Mouse (Mus musculus): ENCODE data around the gene Elp4. TPM values are rescaled to one million over a fixed set of nuclear protein-coding genes. Genes with fewer than 3 reads are reported as not detected.

The Elp4 gene
- polyA plus RNA-seq, 1 experiment from 2014 or later, result 44.4 TPM

GRCm38 (mm10) chr2:105815170-105815569 lies 89.2 kb downstream of the Elp4 start:
- no peaks in the 10 kb centered on the region for H3K9me3 ChIP-seq (ENCODE audit: control insufficient read depth, low read length)
- no peaks in the 10 kb centered on the region for H3K4me1 ChIP-seq (ENCODE audit: control insufficient read depth, insufficient read depth, low read length)
- H3K4me3 ChIP-seq (ENCODE audit: low read length), result no peak overlapping the region
- ATAC-seq (ENCODE audit: low FRiP score, low TSS enrichment), result no peak
- no peak overlapping the region for H3K9ac ChIP-seq (ENCODE audit: low read depth, low read length)
- H3K4me2 ChIP-seq (replicated peaks; ENCODE audit: low read depth, low read length), result no peak overlapping the region
- H3K27me3 ChIP-seq (ENCODE audit: control insufficient read depth, insufficient read depth, low read length), result no peaks in the 10 kb centered on the region
- no peaks in the 10 kb centered on the region for H3K36me3 ChIP-seq (ENCODE audit: control insufficient read depth, insufficient read depth, low read length)
- 91% methylated on average over 3 of the region's 3 CpGs for WGBS
- H3K27ac ChIP-seq (ENCODE audit: low read depth, low read length), result no peak overlapping the region

GRCm38 (mm10) chr2:105813041-105813440 lies 91.3 kb downstream of the Elp4 start:
- no peaks in the 10 kb centered on the region for H3K36me3 ChIP-seq (ENCODE audit: control insufficient read depth, insufficient read depth, low read length)
- no peak overlapping the region for H3K9ac ChIP-seq (ENCODE audit: low read depth, low read length)
- no peaks in the 10 kb centered on the region for H3K4me1 ChIP-seq (ENCODE audit: control insufficient read depth, insufficient read depth, low read length)
- ATAC-seq (ENCODE audit: low FRiP score, low TSS enrichment), result no peak
- no peak overlapping the region for H3K27ac ChIP-seq (ENCODE audit: low read depth, low read length)
- no peaks in the 10 kb centered on the region for H3K27me3 ChIP-seq (ENCODE audit: control insufficient read depth, insufficient read depth, low read length)
- no peak overlapping the region for H3K4me2 ChIP-seq (replicated peaks; ENCODE audit: low read depth, low read length)
- WGBS, result 75% methylated on average over 3 of the region's 3 CpGs
- no peak overlapping the region for H3K4me3 ChIP-seq (ENCODE audit: low read length)
- H3K9me3 ChIP-seq (ENCODE audit: control insufficient read depth, low read length), result no peaks in the 10 kb centered on the region

- Histone ChIP-seq H3K27me3 (ENCODE audit: control insufficient read depth, insufficient read depth, low read length) (no peaks in the 10 kb centered on the region), H3K4me2 (replicated peaks; ENCODE audit: low read depth, low read length) (no peak overlapping the region), H3K4me1 (ENCODE audit: control insufficient read depth, insufficient read depth, low read length) (no peaks in the 10 kb centered on the region), H3K27ac (ENCODE audit: low read depth, low read length) (no peak overlapping the region), H3K4me3 (ENCODE audit: low read length) (no peak overlapping the region), H3K9ac (ENCODE audit: low read depth, low read length) (no peak overlapping the region), H3K36me3 (ENCODE audit: control insufficient read depth, insufficient read depth, low read length) (no peaks in the 10 kb centered on the region), H3K9me3 (ENCODE audit: control insufficient read depth, low read length) (no peaks in the 10 kb centered on the region)
- 88% methylated on average over 2 of the region's 2 CpGs for WGBS
- ATAC-seq (ENCODE audit: low FRiP score, low TSS enrichment), result no peak
Measured at GRCm38 (mm10) chr2:105810286-105810685, 94.1 kb downstream of the Elp4 start.

- Histone ChIP-seq H3K4me3 (ENCODE audit: low read length) (no peak overlapping the region), H3K9me3 (ENCODE audit: control insufficient read depth, low read length) (no peaks in the 10 kb centered on the region), H3K4me2 (replicated peaks; ENCODE audit: low read depth, low read length) (no peak overlapping the region), H3K4me1 (ENCODE audit: control insufficient read depth, insufficient read depth, low read length) (no peaks in the 10 kb centered on the region), H3K9ac (ENCODE audit: low read depth, low read length) (no peak overlapping the region), H3K27me3 (ENCODE audit: control insufficient read depth, insufficient read depth, low read length) (no peaks in the 10 kb centered on the region), H3K27ac (ENCODE audit: low read depth, low read length) (no peak overlapping the region), H3K36me3 (ENCODE audit: control insufficient read depth, insufficient read depth, low read length) (no peaks in the 10 kb centered on the region)
- ATAC-seq (ENCODE audit: low FRiP score, low TSS enrichment), result no peak
- WGBS, result 87% methylated on average over 2 of the region's 2 CpGs
Measured at GRCm38 (mm10) chr2:105806571-105806970, 97.8 kb downstream of the Elp4 start.

GRCm38 (mm10) chr2:105806047-105806446 lies 98.3 kb downstream of the Elp4 start:
- no peak for ATAC-seq (ENCODE audit: low FRiP score, low TSS enrichment)

GRCm38 (mm10) chr2:105805210-105805609 lies 99.2 kb downstream of the Elp4 start:
- H3K36me3 ChIP-seq (ENCODE audit: control insufficient read depth, insufficient read depth, low read length), result no peaks in the 10 kb centered on the region
- no peak overlapping the region for H3K4me2 ChIP-seq (replicated peaks; ENCODE audit: low read depth, low read length)
- H3K27me3 ChIP-seq (ENCODE audit: control insufficient read depth, insufficient read depth, low read length), result no peaks in the 10 kb centered on the region
- H3K4me3 ChIP-seq (ENCODE audit: low read length), result no peak overlapping the region
- no peaks in the 10 kb centered on the region for H3K9me3 ChIP-seq (ENCODE audit: control insufficient read depth, low read length)
- no peak for ATAC-seq (ENCODE audit: low FRiP score, low TSS enrichment)
- no peaks in the 10 kb centered on the region for H3K4me1 ChIP-seq (ENCODE audit: control insufficient read depth, insufficient read depth, low read length)
- no peak overlapping the region for H3K9ac ChIP-seq (ENCODE audit: low read depth, low read length)
- no peak overlapping the region for H3K27ac ChIP-seq (ENCODE audit: low read depth, low read length)

More at GRCm38 (mm10) chr2:105806047-105806446, 98.3 kb downstream of the Elp4 start:
- Histone ChIP-seq H3K36me3 (ENCODE audit: control insufficient read depth, insufficient read depth, low read length) (no peaks in the 10 kb centered on the region), H3K4me2 (replicated peaks; ENCODE audit: low read depth, low read length) (no peak overlapping the region), H3K9ac (ENCODE audit: low read depth, low read length) (no peak overlapping the region), H3K27ac (ENCODE audit: low read depth, low read length) (no peak overlapping the region), H3K4me1 (ENCODE audit: control insufficient read depth, insufficient read depth, low read length) (no peaks in the 10 kb centered on the region), H3K27me3 (ENCODE audit: control insufficient read depth, insufficient read depth, low read length) (no peaks in the 10 kb centered on the region), H3K4me3 (ENCODE audit: low read length) (no peak overlapping the region), H3K9me3 (ENCODE audit: control insufficient read depth, low read length) (no peaks in the 10 kb centered on the region)
- 94% methylated on average over 4 of the region's 4 CpGs for WGBS

GRCm38 (mm10) chr2:105804506-105804905 lies 99.9 kb downstream of the Elp4 start:
- no peak overlapping the region for H3K4me2 ChIP-seq (replicated peaks; ENCODE audit: low read depth, low read length)
- no peaks in the 10 kb centered on the region for H3K4me1 ChIP-seq (ENCODE audit: control insufficient read depth, insufficient read depth, low read length)
- no peaks in the 10 kb centered on the region for H3K36me3 ChIP-seq (ENCODE audit: control insufficient read depth, insufficient read depth, low read length)
- no peak overlapping the region for H3K9ac ChIP-seq (ENCODE audit: low read depth, low read length)
- no peak overlapping the region for H3K4me3 ChIP-seq (ENCODE audit: low read length)
- no peak overlapping the region for H3K27ac ChIP-seq (ENCODE audit: low read depth, low read length)
- no peaks in the 10 kb centered on the region for H3K27me3 ChIP-seq (ENCODE audit: control insufficient read depth, insufficient read depth, low read length)
- no peaks in the 10 kb centered on the region for H3K9me3 ChIP-seq (ENCODE audit: control insufficient read depth, low read length)
- no peak for ATAC-seq (ENCODE audit: low FRiP score, low TSS enrichment)
- WGBS, result 66% methylated on average over 10 of the region's 10 CpGs

GRCm38 (mm10) chr2:105803427-105803826 lies 100.9 kb downstream of the Elp4 start:
- H3K9ac ChIP-seq (ENCODE audit: low read depth, low read length), result no peak overlapping the region
- ATAC-seq (ENCODE audit: low FRiP score, low TSS enrichment), result no peak
- H3K27me3 ChIP-seq (ENCODE audit: control insufficient read depth, insufficient read depth, low read length), result no peaks in the 10 kb centered on the region
- no peaks in the 10 kb centered on the region for H3K36me3 ChIP-seq (ENCODE audit: control insufficient read depth, insufficient read depth, low read length)
- H3K4me2 ChIP-seq (replicated peaks; ENCODE audit: low read depth, low read length), result no peak overlapping the region
- H3K9me3 ChIP-seq (ENCODE audit: control insufficient read depth, low read length), result no peaks in the 10 kb centered on the region
- H3K4me1 ChIP-seq (ENCODE audit: control insufficient read depth, insufficient read depth, low read length), result no peaks in the 10 kb centered on the region
- H3K27ac ChIP-seq (ENCODE audit: low read depth, low read length), result no peak overlapping the region
- H3K4me3 ChIP-seq (ENCODE audit: low read length), result no peak overlapping the region
- WGBS, result 38% methylated on average over 5 of the region's 5 CpGs

GRCm38 (mm10) chr2:105802902-105803301 lies 101.5 kb downstream of the Elp4 start:
- Histone ChIP-seq H3K27ac (ENCODE audit: low read depth, low read length) (no peak overlapping the region), H3K27me3 (ENCODE audit: control insufficient read depth, insufficient read depth, low read length) (no peaks in the 10 kb centered on the region), H3K9ac (ENCODE audit: low read depth, low read length) (no peak overlapping the region), H3K4me2 (replicated peaks; ENCODE audit: low read depth, low read length) (no peak overlapping the region), H3K4me3 (ENCODE audit: low read length) (no peak overlapping the region), H3K9me3 (ENCODE audit: control insufficient read depth, low read length) (no peaks in the 10 kb centered on the region), H3K4me1 (ENCODE audit: control insufficient read depth, insufficient read depth, low read length) (no peaks in the 10 kb centered on the region), H3K36me3 (ENCODE audit: control insufficient read depth, insufficient read depth, low read length) (no peaks in the 10 kb centered on the region)
- 96% methylated on average over 2 of the region's 2 CpGs for WGBS
- no peak for ATAC-seq (ENCODE audit: low FRiP score, low TSS enrichment)

GRCm38 (mm10) chr2:105801536-105801935 lies 102.8 kb downstream of the Elp4 start:
- ATAC-seq (ENCODE audit: low FRiP score, low TSS enrichment), result no peak
- no peak overlapping the region for H3K4me2 ChIP-seq (replicated peaks; ENCODE audit: low read depth, low read length)
- no peaks in the 10 kb centered on the region for H3K4me1 ChIP-seq (ENCODE audit: control insufficient read depth, insufficient read depth, low read length)
- 87% methylated on average over 6 of the region's 6 CpGs for WGBS
- H3K4me3 ChIP-seq (ENCODE audit: low read length), result no peak overlapping the region
- H3K27ac ChIP-seq (ENCODE audit: low read depth, low read length), result no peak overlapping the region
- H3K36me3 ChIP-seq (ENCODE audit: control insufficient read depth, insufficient read depth, low read length), result no peaks in the 10 kb centered on the region
- H3K27me3 ChIP-seq (ENCODE audit: control insufficient read depth, insufficient read depth, low read length), result no peaks in the 10 kb centered on the region
- no peak overlapping the region for H3K9ac ChIP-seq (ENCODE audit: low read depth, low read length)
- H3K9me3 ChIP-seq (ENCODE audit: control insufficient read depth, low read length), result no peaks in the 10 kb centered on the region
